Mouse (Mus musculus) megakaryocyte, adult 5-6 weeks (primary cell): ENCODE measurements around the gene Ankrd27. TPM values are rescaled to one million over a fixed set of nuclear protein-coding genes. Genes with fewer than 3 reads are reported as not detected.

Experiments
- ATAC-seq: 2 replicates; pipeline ENCODE4 v1.8.0; 2016; ENCODE audit warnings: mild to moderate bottlenecking, inconsistent platforms; ENCODE audit not compliant: poor library complexity, severe bottlenecking
- total RNA-seq, 2 experiments: library from RNA; stranded (forward) in 1 of 2; stranded (reverse) in 1 of 2; fragments of 153-499, 151-499 nt in 1 of 2; fragments of 221-1000, 200-1000 nt in 1 of 2; gene quantifications; 2 replicates each; pipeline versions ENCODE4 v1.2.3 to v1.2.4; 2015 to 2017

Gene Ankrd27
- total RNA-seq, 2 experiments from 2014 or later, result 16.8 to 17.0 TPM

DNA sequence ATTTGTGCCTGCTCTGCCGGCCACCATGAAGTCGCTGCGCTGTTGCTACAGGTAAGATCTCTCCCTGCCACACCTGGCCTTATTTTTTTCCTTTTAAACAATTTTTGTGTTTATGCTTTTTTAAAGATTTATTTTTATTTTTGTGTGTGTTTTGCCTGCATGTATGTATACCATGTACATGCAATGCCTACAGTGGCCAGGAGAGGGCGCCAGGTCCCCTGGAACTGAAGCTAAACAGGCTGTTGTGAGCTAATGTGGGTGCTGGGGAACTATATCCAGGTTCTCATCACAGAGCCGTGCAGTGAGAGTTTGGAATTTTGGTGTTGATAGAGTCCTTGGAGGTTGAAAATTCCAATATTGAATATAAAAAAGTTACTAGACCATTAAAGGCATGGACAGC lies 42.5 kb downstream of the Ankrd27 start:
- peak; percentile 56; the same call in 1 of the 2 replicates for ATAC-seq

GRCm38 (mm10) chr7:35636229-35636628 lies 50.2 kb downstream of the Ankrd27 start:
- no peak for ATAC-seq

DNA sequence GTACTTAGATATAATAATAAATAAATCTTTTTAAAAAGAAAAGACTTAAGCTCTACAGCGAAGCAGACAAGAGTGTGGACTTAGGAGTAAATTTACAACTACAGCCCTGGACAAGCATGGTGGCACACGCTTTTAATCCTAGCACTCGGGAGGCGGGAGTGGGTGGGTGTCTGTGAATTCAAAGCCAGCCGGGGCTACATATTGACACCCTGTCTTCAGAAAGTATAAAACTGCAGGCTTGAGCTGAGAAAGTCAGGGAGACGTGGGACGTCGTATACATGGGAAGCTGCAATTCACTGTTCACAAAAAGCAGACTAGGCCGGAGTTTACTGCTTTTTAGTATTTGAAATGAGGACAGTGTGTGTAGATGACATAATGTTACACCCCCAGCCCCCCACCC lies 50.8 kb downstream of the Ankrd27 start:
- ATAC-seq, result no peak

DNA sequence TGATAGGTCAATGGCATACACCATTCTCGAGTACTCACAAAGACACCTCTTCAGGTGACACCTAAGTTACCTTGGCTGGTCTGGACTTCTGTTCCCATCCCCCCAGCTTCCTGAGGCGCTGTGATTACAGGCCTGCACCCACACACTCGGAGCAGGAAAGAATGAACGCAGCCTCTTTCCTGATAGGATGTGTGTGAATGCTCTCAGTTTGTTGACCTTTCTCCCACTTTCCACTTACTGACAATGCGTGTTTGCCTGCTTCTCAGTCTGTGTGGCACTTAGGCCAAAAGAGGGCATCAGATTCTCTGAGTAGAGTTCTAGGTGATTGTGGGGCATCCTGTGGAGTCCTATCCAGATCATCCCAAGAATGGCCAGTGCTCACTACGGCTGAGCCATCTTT lies 54.0 kb downstream of the Ankrd27 start:
- ATAC-seq, result no peak

DNA sequence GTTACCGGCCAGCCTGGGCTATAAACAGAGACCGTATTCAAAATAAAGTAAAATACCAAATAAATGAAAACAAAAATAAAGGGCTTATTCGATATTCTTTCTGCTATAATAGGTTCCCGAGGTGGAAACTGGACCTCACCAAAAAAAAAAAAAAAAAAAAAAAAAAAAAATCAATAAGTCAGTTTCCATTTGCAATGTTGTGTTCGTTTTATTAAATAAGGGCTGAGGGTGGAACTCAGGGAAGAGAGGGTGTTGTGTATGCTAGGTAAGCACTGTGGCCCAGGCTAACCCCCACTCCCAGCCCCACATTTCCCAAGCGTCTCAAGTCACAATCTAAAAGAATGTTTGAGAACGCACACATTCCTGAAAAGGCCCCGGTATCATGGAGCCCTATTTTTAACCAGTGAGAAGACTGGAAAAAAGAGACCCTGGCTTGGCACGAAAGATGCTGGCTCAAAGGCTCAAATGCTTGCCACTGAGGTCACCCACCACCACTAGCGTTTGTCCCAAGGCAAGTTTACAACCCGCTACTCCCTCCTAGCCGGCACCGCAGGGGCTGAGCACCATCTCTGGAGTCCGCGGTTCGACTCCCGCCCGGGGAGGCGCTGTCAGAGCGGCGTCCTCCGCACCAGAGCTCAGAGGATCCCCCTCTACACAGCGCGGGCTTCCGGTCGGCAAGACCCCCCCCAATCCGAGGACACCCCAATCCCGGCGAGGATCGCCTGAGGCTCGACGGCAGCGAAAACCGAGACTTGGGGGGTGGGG lies 60.5 kb downstream of the Ankrd27 start:
- ATAC-seq, result peak; percentile 44

DNA sequence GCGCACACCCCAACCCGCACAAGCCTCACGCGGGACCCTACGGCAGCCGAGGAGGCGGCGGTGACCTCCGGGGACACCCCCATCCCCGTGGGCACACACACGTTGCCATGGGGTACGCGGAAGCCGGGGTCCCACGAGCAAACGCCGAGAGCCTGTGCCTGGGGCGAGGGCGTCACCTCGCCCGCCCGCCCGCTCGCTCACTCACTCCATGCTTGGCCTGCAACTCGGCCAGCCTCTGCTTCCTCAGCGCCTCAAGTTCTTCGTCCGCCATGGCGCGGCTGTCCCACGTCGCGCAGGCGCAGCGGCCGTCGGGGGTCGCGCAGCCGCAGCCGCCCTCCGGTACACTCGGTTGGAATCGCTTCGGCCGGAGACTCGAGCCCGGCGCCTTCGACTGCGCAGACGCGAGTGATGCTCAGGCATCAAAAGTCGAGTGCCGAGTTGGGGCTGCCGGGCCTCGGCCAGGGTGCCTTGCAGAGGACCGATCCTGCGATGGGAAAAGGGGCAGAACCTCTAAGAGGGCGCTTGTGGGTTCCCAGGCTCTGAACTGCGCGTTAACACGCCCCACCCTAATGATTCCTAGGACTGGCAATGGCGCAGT lies 61.2 kb downstream of the Ankrd27 start, which contains the start of gene Pdcd5:
Gene Pdcd5 (minus strand): TSS at position 421 of the 598 bp plus-strand sequence.
- peak; percentile 93 for ATAC-seq

DNA sequence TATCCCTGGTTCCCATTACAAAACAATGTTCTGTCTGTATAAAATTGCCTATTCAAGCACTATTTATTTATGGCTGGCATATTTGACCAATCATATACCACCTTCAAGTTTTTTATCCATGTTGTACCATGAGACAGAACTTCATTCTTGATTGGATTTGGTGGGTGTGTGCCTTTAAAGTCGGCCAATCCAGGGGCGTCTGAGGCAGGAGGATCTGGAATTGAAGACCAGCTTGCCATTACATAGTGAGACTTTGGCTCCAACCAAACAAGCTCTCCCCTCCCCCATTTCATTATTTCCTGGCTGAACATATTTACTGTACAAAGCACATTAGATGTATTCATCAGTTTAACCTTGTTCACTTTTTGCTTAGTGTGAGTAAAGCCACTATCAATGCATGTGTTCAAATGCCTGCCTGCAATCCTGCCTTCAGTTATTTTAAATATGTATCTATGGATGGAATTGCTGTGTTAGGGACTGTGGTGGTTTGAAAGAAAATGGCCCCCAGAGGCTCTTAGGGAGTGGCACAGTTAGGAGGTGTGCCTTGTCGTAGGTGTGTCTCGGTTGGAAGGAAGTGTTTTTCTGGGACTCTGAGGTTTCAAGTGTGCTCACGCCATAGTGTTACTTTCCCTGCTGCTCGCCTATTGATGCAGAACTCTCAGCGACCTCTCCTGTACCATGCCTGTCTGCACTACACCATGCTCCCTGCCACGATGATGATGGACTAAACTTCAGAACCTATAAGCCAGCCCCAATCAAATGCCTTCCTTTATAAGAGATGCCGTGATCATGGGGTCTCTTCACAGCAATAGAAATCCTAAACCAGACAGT lies 62.4 kb downstream of the Ankrd27 start:
- ATAC-seq, result no peak

DNA sequence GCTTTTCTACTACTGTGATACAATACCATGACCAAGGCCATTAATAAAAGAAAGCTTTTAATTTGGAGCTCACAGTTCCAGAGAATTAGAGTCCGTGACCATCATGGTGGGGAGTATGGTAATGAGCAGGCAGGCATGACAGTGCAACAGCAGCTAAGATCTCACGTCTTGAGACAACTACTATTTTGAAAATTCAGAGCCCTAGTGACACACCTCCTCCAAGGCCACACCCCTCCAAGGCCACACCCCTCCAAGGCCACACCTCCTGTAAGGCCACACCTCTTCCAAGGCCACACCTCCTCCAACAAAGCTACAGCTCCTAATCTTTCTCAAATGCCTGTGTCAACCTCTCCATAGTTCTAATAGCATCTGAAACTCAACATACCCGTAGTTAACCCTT lies 63.0 kb downstream of the Ankrd27 start:
- peak; percentile 57 for ATAC-seq

DNA sequence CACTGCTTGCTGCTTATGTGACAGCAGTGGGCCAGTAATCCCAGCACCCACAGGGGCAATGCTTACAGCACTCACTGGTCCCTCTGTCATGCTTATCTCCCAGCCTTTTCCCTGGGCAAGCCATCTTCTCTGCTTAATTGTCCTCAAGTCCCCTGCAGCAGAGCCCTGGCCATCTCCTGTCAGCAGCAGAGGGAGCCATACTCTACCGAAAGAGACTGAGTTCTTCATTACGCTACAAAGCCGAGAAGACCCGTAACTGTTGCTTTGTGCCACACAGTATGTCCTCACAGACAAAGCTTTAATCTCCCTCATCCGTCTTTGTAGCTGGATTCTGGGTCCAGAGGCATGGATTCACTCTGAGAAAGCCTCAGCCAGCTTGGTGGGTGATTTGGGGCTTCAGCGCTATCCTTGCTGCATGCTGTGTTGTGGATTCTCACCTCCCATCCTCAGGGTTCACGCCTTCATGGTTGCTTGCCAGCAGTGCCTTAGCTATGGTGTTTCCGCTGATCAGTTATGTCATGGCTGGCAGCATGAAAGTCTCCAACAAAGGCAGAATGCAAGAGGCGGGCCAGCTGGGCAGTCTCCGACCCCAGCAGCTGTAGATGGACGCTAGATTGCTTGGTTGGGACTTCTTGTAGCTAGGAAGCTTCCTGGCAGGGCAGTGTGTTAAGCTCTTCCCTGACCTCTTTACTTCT lies 64.8 kb downstream of the Ankrd27 start:
- ATAC-seq, result no peak

GRCm38 (mm10) chr7:35651583-35652270 lies 65.7 kb downstream of the Ankrd27 start:
- ATAC-seq, result no peak

GRCm38 (mm10) chr7:35657829-35658228 lies 71.8 kb downstream of the Ankrd27 start:
- no peak for ATAC-seq

GRCm38 (mm10) chr7:35659173-35659572 lies 73.1 kb downstream of the Ankrd27 start:
- ATAC-seq, result 0 out of 2 replicates have a peak, but pooled peaks have one; percentile 47

DNA sequence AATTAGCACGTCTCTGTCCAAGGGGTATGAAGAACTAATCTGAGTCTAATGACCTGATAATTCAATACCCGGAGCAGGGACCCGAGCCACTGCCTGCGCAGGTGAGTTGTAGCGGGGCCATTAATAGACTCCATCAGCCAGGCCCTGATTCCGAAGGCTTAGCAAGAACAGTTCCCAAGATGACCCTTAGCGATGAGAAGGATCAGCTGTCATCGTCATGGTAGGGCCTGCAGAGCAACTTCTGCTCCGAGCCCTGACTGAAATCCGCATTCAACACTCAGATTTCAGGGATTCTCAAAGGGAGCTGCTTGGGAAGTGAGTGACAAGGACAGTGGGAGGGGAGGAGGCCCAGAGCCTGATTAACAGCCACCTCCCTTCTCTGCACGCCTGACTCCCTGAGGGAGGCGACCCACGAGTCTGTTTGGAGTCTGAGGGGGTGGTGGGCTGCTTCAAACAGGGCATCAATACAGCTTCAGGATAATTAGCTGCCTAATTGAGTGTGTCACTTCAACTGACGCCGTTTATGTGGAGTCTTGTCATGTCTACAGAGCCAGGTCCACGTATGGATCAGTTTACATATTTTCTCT lies 77.8 kb downstream of the Ankrd27 start:
- no peak for ATAC-seq

DNA sequence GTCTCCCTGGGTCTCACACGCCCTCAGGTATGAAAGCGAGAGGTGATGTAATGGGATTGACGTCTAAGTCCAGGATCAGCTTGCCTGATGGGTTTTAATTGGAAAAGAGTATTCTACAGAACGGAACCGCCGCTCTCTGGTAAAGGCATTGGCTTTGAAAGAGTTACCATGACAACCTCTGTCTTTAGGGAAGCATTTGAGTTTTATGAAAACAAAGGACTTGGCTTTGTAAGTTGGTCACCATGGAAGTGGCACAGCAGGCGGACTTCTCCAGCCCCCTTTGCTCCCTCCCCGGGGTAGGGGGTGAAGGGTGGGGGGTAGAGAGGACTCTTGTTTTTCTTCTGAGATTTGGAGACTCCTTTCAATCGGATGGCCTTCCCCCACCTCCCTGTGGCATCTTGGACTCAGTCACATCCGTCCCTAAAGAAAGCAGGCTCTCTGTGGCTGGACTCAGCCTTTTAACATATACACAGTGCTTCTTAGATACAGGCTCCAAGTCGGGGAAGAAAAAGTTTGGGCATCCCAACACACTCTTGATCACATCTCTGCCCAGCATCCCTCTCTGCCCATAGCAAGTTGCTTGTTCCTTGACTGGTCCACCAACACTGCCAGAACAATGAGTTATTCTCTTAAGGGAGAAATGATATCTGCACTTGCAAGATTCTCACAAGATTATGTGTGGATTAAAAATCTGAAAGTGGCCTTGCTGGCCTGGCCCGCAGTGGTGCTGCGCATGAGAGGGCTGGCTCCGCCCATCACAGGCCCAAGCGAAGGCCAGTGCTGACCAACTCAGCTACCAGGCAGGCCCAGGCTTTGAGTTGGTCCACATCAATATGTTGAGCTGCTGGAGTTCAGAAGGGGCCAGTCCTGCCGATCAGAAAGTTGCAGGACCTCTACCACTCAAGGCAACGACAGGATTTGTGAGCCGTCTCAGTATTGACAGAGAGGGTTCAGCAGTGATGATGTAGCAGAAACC lies 82.3 kb downstream of the Ankrd27 start:
- no peak for ATAC-seq

DNA sequence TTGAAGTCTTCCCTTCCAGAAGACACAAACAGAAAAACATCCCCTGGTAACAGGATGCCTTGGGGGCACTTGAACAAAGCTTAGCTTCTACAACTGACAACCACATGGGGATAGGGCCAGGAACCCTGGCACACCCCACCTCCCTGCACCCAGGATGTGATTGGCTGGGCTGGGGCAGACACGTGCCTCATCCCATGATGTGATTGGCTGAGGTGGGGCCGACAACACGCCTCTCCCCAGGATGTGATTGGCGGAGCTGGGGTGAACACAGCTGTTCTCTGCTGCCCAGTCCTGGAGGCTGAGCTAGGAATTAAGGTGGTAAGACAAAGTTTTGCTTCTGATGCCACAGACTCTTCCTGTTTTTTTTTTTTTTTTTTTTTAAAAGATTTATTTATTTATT lies 92.9 kb downstream of the Ankrd27 start:
- no peak for ATAC-seq

- no peak for ATAC-seq
Observed at GRCm38 (mm10) chr7:35681559-35681958, 95.5 kb downstream of the Ankrd27 start.

DNA sequence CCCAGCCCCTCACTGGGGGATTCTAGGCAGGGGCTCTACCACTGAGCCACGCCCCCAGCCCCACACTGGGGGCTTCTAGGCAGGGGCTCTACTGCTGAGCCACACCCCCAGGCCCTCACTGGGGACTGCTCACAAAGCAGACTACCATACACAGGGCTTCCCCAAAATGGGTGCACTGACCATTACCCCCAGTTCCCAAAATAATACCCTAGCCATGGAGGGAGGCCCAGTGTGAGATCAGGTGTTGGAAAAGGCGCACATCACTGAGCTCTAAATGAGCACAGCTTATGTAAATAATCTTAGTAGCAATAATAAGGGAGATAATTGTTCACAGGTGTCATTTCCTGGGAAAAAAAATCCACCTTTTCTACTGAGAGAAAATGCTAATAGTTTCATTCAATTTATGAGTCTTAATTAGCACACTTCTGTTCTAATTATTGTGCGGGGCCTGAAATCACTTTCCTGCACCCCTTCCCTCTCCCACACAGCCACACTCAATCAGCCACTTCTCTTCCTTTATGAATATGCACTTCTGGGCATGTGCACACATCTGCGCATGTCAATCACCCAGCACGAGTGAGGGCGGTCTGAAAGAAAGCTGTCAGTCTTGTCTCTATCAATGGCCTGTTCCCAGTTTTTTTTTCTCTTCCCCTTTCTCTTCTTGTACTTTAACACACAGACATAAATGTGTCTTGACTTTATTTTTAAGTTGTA lies 97.5 kb downstream of the Ankrd27 start:
- ATAC-seq, result no peak

- no peak for ATAC-seq
Observed at GRCm38 (mm10) chr7:35686216-35686615, 100.2 kb downstream of the Ankrd27 start.
